Mouse (Mus musculus) thymus, adult 2 months (tissue): Measurements from ENCODE around the gene Sugp1.

Experiments
- CTCF ChIP-seq: fragments of 200-500 bp; IDR thresholded peaks from 2 replicates; pipeline ENCODE4 v1.5.1; 2012; ENCODE audit warnings: mild to moderate bottlenecking, control low read depth, low read length, moderate library complexity, borderline replicate concordance; ENCODE audit not compliant: control insufficient read depth, poor library complexity, insufficient read depth; ENCODE audit errors: extremely low read depth
- POLR2A ChIP-seq: fragments of 200-500 bp; IDR thresholded peaks from 2 replicates; pipeline ENCODE4 v1.6.1; 2012; ENCODE audit warnings: mild to moderate bottlenecking, low read length, control low read depth, moderate library complexity; ENCODE audit not compliant: control insufficient read depth, poor library complexity, insufficient read depth; ENCODE audit errors: extremely low read depth

DNA sequence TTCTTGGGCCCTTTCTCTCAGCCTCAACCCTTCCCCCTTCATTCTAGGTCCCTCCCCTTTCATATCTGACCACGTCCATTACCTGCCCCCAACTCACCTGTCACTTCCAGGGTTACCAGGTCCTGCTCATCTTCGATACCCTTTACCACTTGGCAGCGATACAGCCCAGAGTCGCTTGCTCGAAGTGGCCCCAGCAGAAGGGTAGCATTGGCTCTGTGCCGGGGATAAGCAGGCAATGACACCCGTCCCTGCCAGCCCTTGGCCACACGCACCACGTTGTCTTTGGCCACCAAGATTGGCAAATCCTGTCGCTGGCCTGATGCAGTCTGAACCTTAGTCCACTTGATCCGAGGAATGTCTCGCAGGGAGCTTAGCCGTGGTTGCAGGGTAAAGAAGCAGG, 72.3 kb downstream of the Sugp1 start:
- no peak for TF ChIP-seq POLR2A
- TF ChIP-seq CTCF, result no peak
